Mouse (Mus musculus) heart, adult 9 months (tissue): ENCODE results near the gene Heyl.

ENCODE experiments used
- DNase-seq, 2 experiments: peaks; one replicate each; pipeline ENCODE4 v3.0.0; 2022; ENCODE audit warnings: low spot score in 2 of 2

Gene Heyl

DNA sequence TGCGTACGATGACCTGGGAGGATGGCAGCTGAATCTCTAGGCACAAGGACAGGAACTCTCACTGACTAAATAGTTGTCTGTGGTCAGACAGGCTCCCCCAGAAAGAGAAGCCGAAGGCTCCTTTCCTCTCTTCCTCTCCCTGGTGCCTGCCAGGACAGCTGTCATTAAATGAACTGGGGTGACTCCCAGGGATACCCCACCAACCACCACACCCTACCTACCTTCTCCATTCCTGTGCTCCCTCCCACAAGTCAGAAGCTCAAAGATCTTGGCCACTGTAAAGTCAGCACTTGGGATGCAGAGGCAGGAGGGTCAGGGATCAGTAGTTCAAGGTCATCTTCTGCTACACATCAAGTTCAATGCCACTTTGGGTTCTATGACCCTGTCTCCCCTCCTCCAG is 515 bp upstream of the Heyl start:
- DNase-seq: no peak

GRCm38 (mm10) chr4:123235835-123236430 is 2.6 kb downstream of the Heyl start:
- no peak for DNase-seq

DNA sequence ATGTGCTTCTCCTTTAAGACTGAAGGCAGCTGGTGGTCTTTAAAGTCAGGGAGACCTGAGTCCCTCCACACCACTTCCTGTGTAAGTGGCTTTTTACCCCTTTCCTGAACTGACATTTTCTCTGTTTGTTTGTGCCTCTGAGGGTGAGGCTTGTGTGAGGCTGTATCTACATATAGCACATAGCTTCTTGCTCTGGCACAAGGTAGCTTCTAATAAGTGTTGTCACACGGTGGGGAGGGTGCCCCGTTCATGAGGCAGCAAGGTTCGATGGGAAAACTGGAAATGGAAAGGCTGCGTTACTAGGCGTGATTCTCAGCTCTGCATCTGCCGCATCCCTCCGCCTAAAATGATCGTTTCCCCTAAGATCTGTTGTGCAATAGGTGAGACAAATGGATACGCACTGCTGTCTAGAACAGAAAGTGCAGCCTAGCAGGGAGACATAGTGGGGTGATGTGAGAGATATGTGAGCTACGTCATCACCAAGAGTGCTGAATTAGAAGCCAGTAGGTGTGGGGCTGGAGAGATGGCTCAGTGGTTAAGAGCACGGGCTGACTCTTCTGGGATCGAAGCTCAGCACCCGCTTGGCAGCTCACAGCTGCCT is 3.2 kb downstream of the Heyl start:
- DNase-seq: no peak

DNA sequence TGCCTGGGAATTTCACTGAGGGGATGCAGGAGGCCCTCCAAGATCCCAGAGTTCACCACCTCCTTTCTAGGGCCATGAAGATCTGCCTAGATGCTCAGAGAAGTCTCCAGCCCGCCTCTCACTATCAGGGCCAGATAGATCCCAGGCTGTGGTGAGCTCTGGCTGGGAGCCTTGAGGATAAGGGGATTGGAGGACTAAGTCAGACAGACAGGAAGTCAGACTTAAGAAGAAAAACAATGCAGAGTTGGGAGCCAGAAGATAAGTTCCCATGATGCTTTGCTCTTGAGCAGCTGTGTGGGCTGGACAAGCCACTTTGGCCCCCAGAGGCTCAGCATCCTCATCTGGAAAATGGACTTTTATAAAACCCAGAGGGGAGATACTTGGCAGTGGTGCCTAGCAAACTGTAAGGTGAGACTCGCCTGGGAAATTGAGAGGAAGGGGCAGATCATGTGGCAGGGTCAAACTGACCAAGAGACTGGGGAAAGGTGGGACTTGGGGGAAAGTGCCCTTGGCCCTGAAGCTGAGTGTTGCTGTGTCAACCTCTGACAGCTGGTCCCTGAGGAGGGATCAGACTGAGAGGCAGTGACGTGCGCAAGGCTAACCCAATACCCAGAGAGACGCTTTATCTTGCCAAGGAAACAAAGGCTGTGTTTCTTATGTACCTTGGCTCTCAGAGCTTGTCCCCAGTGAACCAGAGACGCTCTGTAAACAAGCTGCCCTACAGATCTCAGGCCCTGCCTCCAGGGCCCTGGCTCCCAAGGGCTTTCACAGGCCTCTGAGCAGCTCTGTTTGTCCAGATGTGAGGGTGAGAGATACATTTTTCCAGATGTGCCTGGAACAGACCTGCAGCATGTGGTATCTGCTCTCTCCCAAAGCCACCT is 4.3 kb downstream of the Heyl start:
- peak; percentile 88 to 89 for DNase-seq

DNA sequence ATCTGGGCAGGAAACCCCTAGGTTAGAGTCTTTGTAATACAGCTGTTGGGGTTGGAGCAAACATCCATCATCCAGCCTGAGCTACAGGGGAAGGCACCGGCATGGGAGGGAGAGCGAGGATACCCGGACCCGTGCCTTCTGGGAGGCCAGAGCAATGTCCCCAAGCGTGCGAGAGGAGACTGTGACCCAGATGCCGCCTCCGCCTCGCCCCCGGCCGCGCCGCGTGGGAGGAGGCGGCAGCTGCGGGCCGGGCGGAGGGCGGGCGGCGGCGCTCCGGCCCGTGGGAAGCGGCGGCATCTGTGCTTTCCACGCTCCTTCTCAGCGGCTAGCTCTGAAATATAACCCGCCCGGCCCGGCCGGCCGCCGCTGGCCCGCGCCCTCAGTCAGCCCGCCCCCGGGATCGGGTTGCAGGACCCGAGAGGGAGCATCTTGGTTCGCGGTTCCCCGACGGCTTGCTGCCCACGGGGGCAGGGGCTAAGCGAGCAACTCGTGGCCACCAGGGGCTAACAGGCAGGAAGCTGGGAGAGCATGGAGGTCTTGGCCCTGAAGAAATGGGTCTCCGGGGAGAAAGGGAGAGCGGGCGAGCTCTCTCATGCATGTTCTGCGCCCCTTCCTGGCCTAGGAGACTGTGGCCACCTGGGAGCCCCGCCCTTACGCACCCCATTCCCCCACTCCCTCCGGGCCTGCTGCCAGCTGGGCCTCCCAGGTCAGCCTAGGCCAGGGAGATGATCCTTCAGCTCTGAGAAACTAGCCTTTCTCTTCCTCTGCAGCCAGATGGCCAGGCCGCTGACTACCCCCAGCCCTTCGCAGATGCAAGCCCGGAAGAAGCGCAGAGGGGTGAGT is 6.2 kb downstream of the Heyl start:
- DNase-seq: peak; percentile 85 to 89

GRCm38 (mm10) chr4:123246221-123246620 is 12.9 kb downstream of the Heyl start:
- no peak for DNase-seq

- no peak for DNase-seq
These were observed 13.3 kb downstream of the Heyl start for GRCm38 (mm10) chr4:123246651-123247050.

GRCm38 (mm10) chr4:123247147-123247880 is 14.0 kb downstream of the Heyl start:
- peak; percentile 73 to 74 for DNase-seq

- DNase-seq: peak; percentile 91 to 92
These were observed 15.7 kb downstream of the Heyl start for GRCm38 (mm10) chr4:123248971-123249567.

GRCm38 (mm10) chr4:123252214-123252613 is 18.9 kb downstream of the Heyl start:
- no peak for DNase-seq

- no peak for DNase-seq
These were observed 21.3 kb downstream of the Heyl start for GRCm38 (mm10) chr4:123254617-123255016.

- no peak for DNase-seq
These were observed 26.9 kb downstream of the Heyl start for GRCm38 (mm10) chr4:123260071-123260746.

GRCm38 (mm10) chr4:123261721-123262401 is 28.5 kb downstream of the Heyl start, which contains the start of gene Pabpc4:
Gene Pabpc4, plus strand, starts transcription at chr4:123262351.
- no peak for DNase-seq

GRCm38 (mm10) chr4:123271063-123271462 is 37.7 kb downstream of the Heyl start:
- DNase-seq: no peak

GRCm38 (mm10) chr4:123280117-123280516 is 46.8 kb downstream of the Heyl start:
- DNase-seq: no peak

DNA sequence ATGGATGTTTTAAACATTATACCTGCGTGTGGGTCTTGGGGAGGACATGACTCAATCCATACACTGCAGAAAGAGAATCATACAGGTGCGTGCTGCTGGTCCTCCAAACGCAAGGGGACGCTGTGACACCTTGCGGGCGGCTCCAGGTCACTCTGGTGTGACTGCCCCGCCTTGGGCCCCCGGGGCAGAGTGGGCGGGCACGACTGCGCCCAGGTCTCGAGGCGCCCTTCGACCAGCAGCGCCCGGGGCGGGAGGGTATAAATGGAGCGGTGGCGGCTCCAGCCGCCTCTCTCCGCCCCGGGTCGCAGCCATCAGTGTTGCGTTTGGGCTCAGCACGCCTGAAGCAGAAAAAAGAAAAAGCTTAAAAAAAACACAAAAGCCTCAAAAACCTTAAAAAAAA is 49.1 kb downstream of the Heyl start:
- DNase-seq: peak; percentile 83 to 88

DNA sequence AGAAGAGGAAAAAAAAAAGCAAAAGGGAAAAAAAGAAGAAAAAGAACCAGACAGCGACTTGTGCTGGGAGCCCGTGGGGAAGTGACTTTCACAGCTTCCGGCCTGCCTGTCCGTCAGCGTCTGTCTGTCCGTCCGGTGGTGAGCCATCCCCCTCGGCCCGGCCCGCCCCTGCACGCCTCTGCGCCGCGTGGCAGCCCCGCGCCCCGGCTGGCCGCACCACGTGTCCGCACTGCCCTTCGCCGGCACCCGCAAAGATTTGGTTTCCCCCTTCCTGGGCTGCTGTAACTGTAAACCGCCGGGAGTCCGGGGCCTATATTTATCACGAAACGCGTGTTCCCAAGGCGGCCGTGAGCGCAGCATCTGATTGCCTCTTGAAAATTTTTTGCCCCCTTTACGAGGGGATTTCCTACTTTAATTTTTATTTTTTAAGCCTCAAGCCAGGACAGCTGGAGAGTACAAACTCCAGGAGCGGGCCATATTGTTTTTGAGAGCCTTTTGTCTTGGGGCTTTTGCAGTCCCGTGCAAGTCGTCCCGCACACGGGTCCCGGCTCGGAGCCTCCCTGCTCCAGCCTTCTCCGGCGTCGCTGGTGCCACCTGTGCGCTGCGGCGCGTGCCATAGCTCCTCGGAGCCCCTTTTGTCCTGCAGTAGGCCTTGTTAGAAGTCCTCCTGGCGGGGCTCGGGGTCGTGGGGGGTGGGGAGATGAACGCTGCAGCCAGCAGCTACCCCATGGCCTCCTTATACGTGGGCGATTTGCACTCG is 49.7 kb downstream of the Heyl start:
- DNase-seq: peak in 1 of 2 experiments; percentile 41

GRCm38 (mm10) chr4:123283675-123284064 is 50.3 kb downstream of the Heyl start:
- peak in 1 of 2 experiments; percentile 33 for DNase-seq
